Comparison of ENCODE assay signal across 8 mouse cellular contexts in the genomic region with DNA sequence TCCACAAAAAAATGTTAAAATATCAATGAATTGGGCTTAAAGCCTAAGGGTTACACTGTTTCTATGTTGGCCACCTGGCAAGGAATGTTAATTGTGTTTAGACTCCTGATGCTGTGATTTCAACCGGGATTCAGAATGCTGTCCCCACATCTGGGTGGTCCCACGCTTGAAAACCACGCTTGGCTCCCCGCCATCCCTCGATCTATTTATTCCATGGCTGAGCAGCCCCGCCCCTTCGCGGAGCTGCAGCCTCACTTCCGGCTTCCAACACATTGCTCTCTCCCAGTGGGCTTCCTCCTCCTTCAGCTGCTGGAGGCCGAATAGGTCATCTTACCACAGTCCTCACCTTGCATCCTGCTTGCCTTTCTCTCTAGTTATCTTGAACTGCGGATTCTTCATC. TPM values are rescaled to one million over a fixed set of nuclear protein-coding genes. Genes with fewer than 3 reads are reported as not detected.
DNase-seq lines count a peak whose midpoint lies in the region; ATAC-seq and TF ChIP-seq lines count a peak whose summit lies in the region.

No protein-coding gene starts in this region.

- H3K4me2 ChIP-seq in stomach, postnatal 0 days (replicated peaks; ENCODE audit: low read depth) = peak overlapping the region; percentile 42

- no peak for ATAC-seq in CD4-positive, CD25-positive, alpha-beta regulatory T cell, adult 4 months
- ATAC-seq in stomach, postnatal 0 days (ENCODE audit: low FRiP score, low TSS enrichment) = peak; percentile 47; the same call in 1 of the 2 replicates

- no peak for TF ChIP-seq CTCF in heart, adult 2 months (IDR thresholded peaks at IDR 0.05)
- TF ChIP-seq CTCF in stomach, postnatal 0 days (IDR thresholded peaks at IDR 0.05; ENCODE audit: low read depth) = no peak

- peaks cover 3 to 8% of the 10 kb centered on the region in 2 experiments; a peak in 3 of 4 replicates for H3K4me1 ChIP-seq in ES-E14 (ENCODE audit: control insufficient read depth in 2 of 2, insufficient read depth in 2 of 2, low read length in 2 of 2, poor library complexity in 1 of 2)
- H3K4me1 ChIP-seq in heart, adult 2 months (ENCODE audit: control insufficient read depth, insufficient read depth, low read length) = peaks cover 5% of the 10 kb centered on the region
- peaks cover 3% of the 10 kb centered on the region; the same call in 1 of the 2 replicates for H3K4me1 ChIP-seq in stomach, postnatal 0 days (replicated peaks; ENCODE audit: control insufficient read depth, insufficient read depth)

- no peak for TF ChIP-seq POLR2A in heart, adult 2 months (IDR thresholded peaks at IDR 0.05; ENCODE audit: insufficient read depth, low read depth, low read length)

- TF ChIP-seq EP300 in heart, adult 2 months (IDR thresholded peaks at IDR 0.05; ENCODE audit: insufficient read depth, low read depth, low read length) = no peak
- TF ChIP-seq EP300 in stomach, postnatal 0 days (optimal IDR thresholded peaks at IDR 0.05) = no peak

- 8% methylated on average over 11 of the region's 11 CpGs for WGBS in heart, adult 2 months
- WGBS in stomach, postnatal 0 days = 3% methylated on average over 11 of the region's 11 CpGs

- no peaks in the 10 kb centered on the region for H3K79me2 ChIP-seq in heart, adult 2 months (replicated peaks; ENCODE audit: control insufficient read depth, insufficient read depth, low read length)

- intact Hi-C loops in heart, adult 2 months (cut with DNase I) = loop anchor here (2.0 to 10.0 kb wide), 2 partner anchors 73 to 301 kb away; no protein-coding TSS in a partner anchor

- peak; percentile 44 for DNase-seq in CD4-positive, CD25-positive, alpha-beta regulatory T cell, adult 2 months (ENCODE audit: low read depth, low spot score)
- peak; percentile 73 for DNase-seq in ES-E14 (ENCODE audit: low read depth, low spot score)
- DNase-seq in embryo, embryonic 10.5 days (ENCODE audit: low spot score) = peak; percentile 89
- DNase-seq in heart, adult 2 months = peak; percentile 47 to 57
- DNase-seq in kidney, postnatal 14 days = peak; percentile 58
- peak; percentile 73 to 80 for DNase-seq in lung, postnatal 4 days
- DNase-seq in stomach, postnatal 0 days (ENCODE audit: low spot score) = peak; percentile 72

- in situ Hi-C loops in ES-E14 (cut with MboI; ENCODE audit: low sequenced_read_pairs in 2 of 2, unreplicated experiment in 2 of 2) = no loop called here

- no peaks in the 10 kb centered on the region for H3K27me3 ChIP-seq in heart, adult 2 months (ENCODE audit: control insufficient read depth, insufficient read depth, low read length)
- H3K27me3 ChIP-seq in stomach, postnatal 0 days (ENCODE audit: control insufficient read depth, insufficient read depth, low read length) = no peaks in the 10 kb centered on the region

- peak overlapping the region; percentile 6; the same call in 1 of the 2 replicates for H3K9ac ChIP-seq in ES-E14 (ENCODE audit: insufficient read depth, low read depth, low read length, poor library complexity, severe bottlenecking)
- no peak overlapping the region for H3K9ac ChIP-seq in heart, adult 2 months (ENCODE audit: low read depth, low read length)
- no peak overlapping the region for H3K9ac ChIP-seq in stomach, postnatal 0 days (ENCODE audit: low read length)

- H3K27ac ChIP-seq in ES-E14 (ENCODE audit: insufficient read depth, low read depth, low read length, poor library complexity, severe bottlenecking) = peak overlapping the region; percentile 84
- peak overlapping the region; percentile 79 for H3K27ac ChIP-seq in heart, adult 2 months
- peak overlapping the region; percentile 70 for H3K27ac ChIP-seq in stomach, postnatal 0 days (replicated peaks)

- no peaks in the 10 kb centered on the region for H3K9me3 ChIP-seq in ES-E14 (ENCODE audit: control insufficient read depth, insufficient read depth, low read depth, low read length)
- no peaks in the 10 kb centered on the region for H3K9me3 ChIP-seq in stomach, postnatal 0 days (ENCODE audit: control insufficient read depth, low read length)

- no peaks in the 10 kb centered on the region for H3K36me3 ChIP-seq in ES-E14 (ENCODE audit: control insufficient read depth, insufficient read depth, low read length, poor library complexity, severe bottlenecking)
- H3K36me3 ChIP-seq in heart, adult 2 months (ENCODE audit: control insufficient read depth, insufficient read depth, low read length) = no peaks in the 10 kb centered on the region
- no peaks in the 10 kb centered on the region for H3K36me3 ChIP-seq in stomach, postnatal 0 days (ENCODE audit: control insufficient read depth, insufficient read depth, low read length)

- peak overlapping the region; percentile 46 to 49; a peak in 2 of 4 replicates for H3K4me3 ChIP-seq in ES-E14 (ENCODE audit: insufficient read depth in 1 of 2, low read depth in 1 of 2, low read length in 2 of 2, poor library complexity in 1 of 2, severe bottlenecking in 1 of 2)
- peak overlapping the region; percentile 38 for H3K4me3 ChIP-seq in heart, adult 2 months
- H3K4me3 ChIP-seq in stomach, postnatal 0 days (ENCODE audit: low read depth, low read length) = peak overlapping the region; percentile 10; the same call in 1 of the 2 replicates

TF ChIP-seq in ES-E14, 5 proteins besides CTCF, POLR2A, EP300 and RAD21:
- TF ChIP-seq CHD2 (IDR thresholded peaks at IDR 0.05; ENCODE audit: low read depth, low read length) = no peak
- no peak for TF ChIP-seq ZNF384 (IDR thresholded peaks at IDR 0.05; ENCODE audit: low read depth, low read length)
- TF ChIP-seq ZC3H11A (IDR thresholded peaks at IDR 0.05; ENCODE audit: borderline replicate concordance, low read depth, low read length) = no peak
- no peak for TF ChIP-seq MAFK (IDR thresholded peaks at IDR 0.05; ENCODE audit: insufficient read depth, low read depth, low read length)
- 0 out of 2 replicates have a peak, but pooled peaks have one; percentile 50 for TF ChIP-seq HCFC1 (IDR thresholded peaks at IDR 0.05; ENCODE audit: borderline replicate concordance, insufficient read depth, low read length)
TF ChIP-seq in ES-E14: peak in this region for 1.

RNA-seq across cellular contexts. Expression of a gene that starts 8.9 kb away (rescaled TPM):
- polyA plus RNA-seq in CD4-positive, CD25-positive, alpha-beta regulatory T cell, adult 4 months (2017; shearing (Covaris generic)) = not detected
- total RNA-seq in ES-E14 (2012; rRNA removed) = 1.4 and 2.7 TPM in 2 replicates
- 10 to 100 TPM; 56.2 to 61.6 TPM for total RNA-seq in heart, adult 2 months (2021)
- 8.7 and 22.9 TPM in 2 replicates for polyA plus RNA-seq in heart, adult 2 months (2012; rRNA removed)
- 6.3 and 7.7 TPM in 2 replicates for polyA plus RNA-seq in stomach, postnatal 0 days (2015; fragmentation: Nextera tagmentation; extraction: Ambion mirVana)

RNA-seq across cellular contexts. Expression of a gene that starts 19.3 kb away (rescaled TPM):
- polyA plus RNA-seq in CD4-positive, CD25-positive, alpha-beta regulatory T cell, adult 4 months (2017; shearing (Covaris generic)) = 10 to 100 TPM; 18.9 to 19.2 TPM
- 72.4 and 78.9 TPM in 2 replicates for total RNA-seq in ES-E14 (2012; rRNA removed)
- total RNA-seq in heart, adult 2 months (2021) = 10 to 100 TPM; 39.6 to 41.6 TPM
- polyA plus RNA-seq in heart, adult 2 months (2012; rRNA removed) = 37.5 and 40.2 TPM in 2 replicates
- polyA plus RNA-seq in stomach, postnatal 0 days (2015; fragmentation: Nextera tagmentation; extraction: Ambion mirVana) = 14.4 and 15.8 TPM in 2 replicates

RNA-seq across cellular contexts. Expression of a gene that starts 31.3 kb away (rescaled TPM):
- under 1 TPM in 1 of 2 experiments, not detected in 1; 0.73 TPM for polyA plus RNA-seq in CD4-positive, CD25-positive, alpha-beta regulatory T cell, adult 4 months (2017; shearing (Covaris generic))
- total RNA-seq in ES-E14 (2012; rRNA removed) = not detected in 2 replicates
- total RNA-seq in heart, adult 2 months (2021) = not detected
- not detected in 2 replicates for polyA plus RNA-seq in heart, adult 2 months (2012; rRNA removed)
- not detected in 2 replicates for polyA plus RNA-seq in stomach, postnatal 0 days (2015; fragmentation: Nextera tagmentation; extraction: Ambion mirVana)

RNA-seq across cellular contexts. Expression of a gene that starts 39.1 kb away (rescaled TPM):
- polyA plus RNA-seq in CD4-positive, CD25-positive, alpha-beta regulatory T cell, adult 4 months (2017; shearing (Covaris generic)) = 1 to 10 TPM; 7.3 to 8.2 TPM
- 8.5 and 11.0 TPM in 2 replicates for total RNA-seq in ES-E14 (2012; rRNA removed)
- total RNA-seq in heart, adult 2 months (2021) = 10 to 100 TPM; 29.4 to 36.1 TPM
- polyA plus RNA-seq in heart, adult 2 months (2012; rRNA removed) = 20.6 and 26.2 TPM in 2 replicates
- 6.1 and 6.5 TPM in 2 replicates for polyA plus RNA-seq in stomach, postnatal 0 days (2015; fragmentation: Nextera tagmentation; extraction: Ambion mirVana)

RNA-seq across cellular contexts. Expression of a gene that starts 39.2 kb away (rescaled TPM):
- 10 to 100 TPM; 29.0 to 43.3 TPM for polyA plus RNA-seq in CD4-positive, CD25-positive, alpha-beta regulatory T cell, adult 4 months (2017; shearing (Covaris generic))
- total RNA-seq in ES-E14 (2012; rRNA removed) = 27.0 and 29.1 TPM in 2 replicates
- total RNA-seq in heart, adult 2 months (2021) = 10 to 100 TPM; 62.1 to 66.9 TPM
- polyA plus RNA-seq in heart, adult 2 months (2012; rRNA removed) = 20.2 and 23.8 TPM in 2 replicates
- 18.9 and 22.5 TPM in 2 replicates for polyA plus RNA-seq in stomach, postnatal 0 days (2015; fragmentation: Nextera tagmentation; extraction: Ambion mirVana)
